Mouse (Mus musculus) left cerebral cortex, adult 11 months (tissue): ENCODE measurements around the gene Gm6460.
"Not testable (repeated sequence)": the region's sequence is repeated elsewhere in the genome, so short reads cannot be mapped to it uniquely, and the experiment has no call there.

Experiments used
- DNase-seq: peaks from one replicate; pipeline ENCODE4 v3.0.0; 2022; ENCODE audit warnings: low spot score

The Gm6460 gene

DNA sequence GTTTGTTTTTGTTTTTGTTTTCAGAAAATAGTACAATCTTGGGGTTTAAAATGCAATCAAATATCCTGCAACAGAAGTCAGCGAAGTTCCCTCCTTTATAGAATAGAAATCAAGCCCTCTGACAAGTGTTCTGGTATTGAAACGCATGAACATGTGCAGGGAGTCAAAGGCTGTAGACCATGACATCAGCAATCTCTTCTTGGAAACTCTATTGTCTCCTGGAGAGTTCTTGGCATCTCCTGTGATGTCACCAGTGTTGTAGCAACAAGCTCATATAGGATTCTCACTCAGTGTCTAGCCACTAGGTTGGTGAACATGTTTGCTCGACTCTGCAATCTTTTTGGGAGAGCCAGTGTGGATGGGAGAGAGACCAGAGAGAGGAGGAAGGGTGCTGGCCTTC lies at the start of gene Gm6460:
TSS of gene Gm6460 (plus strand) at position 301 of the 400 bp plus-strand sequence.
- not testable (repeated sequence) for DNase-seq
